Mouse (Mus musculus) ovary, postnatal 10 days (tissue): ENCODE results near the gene Lgr6.
A peak's percentile ranks its signal among the peaks of the same experiment; 100 is the strongest.

Source experiments
- DNase-seq: peaks from one replicate; pipeline ENCODE4 v3.0.0; 2022; ENCODE audit warnings: low spot score

Lgr6 gene

GRCm38 (mm10) chr1:135105124-135105523 lies at the start of gene Lgr6:
Lgr6 (minus strand) TSS chr1:135105276.
- DNase-seq = no peak

- DNase-seq = peak; percentile 50
Measured at GRCm38 (mm10) chr1:135154411-135154959, 49.4 kb upstream of the Lgr6 start.

GRCm38 (mm10) chr1:135154011-135154410 lies 48.9 kb upstream of the Lgr6 start:
- no peak for DNase-seq

GRCm38 (mm10) chr1:135148996-135149395 lies 43.9 kb upstream of the Lgr6 start:
- no peak for DNase-seq

GRCm38 (mm10) chr1:135148476-135148875 lies 43.4 kb upstream of the Lgr6 start:
- DNase-seq = no peak

- DNase-seq = no peak
Measured at GRCm38 (mm10) chr1:135147702-135148058, 42.6 kb upstream of the Lgr6 start.

- peak; percentile 67 for DNase-seq
Measured at GRCm38 (mm10) chr1:135146946-135147701, 42.0 kb upstream of the Lgr6 start.

- peak; percentile 49 for DNase-seq
Measured at GRCm38 (mm10) chr1:135146077-135146945, 41.2 kb upstream of the Lgr6 start, which contains the start of gene Arl8a. Arl8a (plus strand) TSS chr1:135146824.

- DNase-seq = no peak
Measured at GRCm38 (mm10) chr1:135143940-135144339, 38.9 kb upstream of the Lgr6 start.

GRCm38 (mm10) chr1:135142452-135142851 lies 37.4 kb upstream of the Lgr6 start:
- DNase-seq = no peak

GRCm38 (mm10) chr1:135139906-135140305 lies 34.8 kb upstream of the Lgr6 start:
- DNase-seq = no peak

- peak; percentile 39 for DNase-seq
Measured at GRCm38 (mm10) chr1:135136500-135136899, 31.4 kb upstream of the Lgr6 start.

GRCm38 (mm10) chr1:135135111-135135787 lies 30.2 kb upstream of the Lgr6 start:
- no peak for DNase-seq

GRCm38 (mm10) chr1:135133678-135134435 lies 28.8 kb upstream of the Lgr6 start:
- DNase-seq = no peak

GRCm38 (mm10) chr1:135132893-135133369 lies 27.9 kb upstream of the Lgr6 start:
- DNase-seq = no peak

- DNase-seq = no peak
Measured at GRCm38 (mm10) chr1:135132473-135132872, 27.4 kb upstream of the Lgr6 start, which contains the start of gene Ptpn7. Ptpn7 (plus strand) TSS chr1:135132700.

- no peak for DNase-seq
Measured at GRCm38 (mm10) chr1:135131560-135131959, 26.5 kb upstream of the Lgr6 start.

- DNase-seq = no peak
Measured at GRCm38 (mm10) chr1:135131034-135131433, 26.0 kb upstream of the Lgr6 start.

- no peak for DNase-seq
Measured at GRCm38 (mm10) chr1:135130376-135131018, 25.4 kb upstream of the Lgr6 start.

- no peak for DNase-seq
Measured at GRCm38 (mm10) chr1:135129543-135130183, 24.6 kb upstream of the Lgr6 start.
